Mouse (Mus musculus) limb, embryonic 14.5 days (tissue): ENCODE measurements at regions not wholly inside any gene's neighbourhood (a gene's known extent, or its start where the extent isn't known, plus 50 kb on each side); places are given as distances from the start of the nearest gene placed in this dataset.

Experiments used
- ATAC-seq: fragments of 200-750 bp; cut with Nextera tagmentation; 2 replicates; pipeline ENCODE4 v1.8.0; 2017; ENCODE audit warnings: low read depth, moderate number of reproducible peaks, moderate TSS enrichment; ENCODE audit not compliant: low FRiP score
- DNase-seq: peaks from one replicate; pipeline ENCODE4 v3.0.0-alpha.2; 2015; ENCODE audit warnings: low spot score
- H3K27ac ChIP-seq: fragments of 300-500 bp; sonication (generic); replicated peaks from 2 replicates; pipeline ENCODE4 v1.5.1; 2014; ENCODE audit warnings: low read depth, mild to moderate bottlenecking, low read length, moderate library complexity, mixed read lengths
- H3K27me3 ChIP-seq: fragments of 300-500 bp; sonication (generic); 2 replicates; pipeline ENCODE4 v1.6.1; 2014; ENCODE audit warnings: low read length, mixed read lengths; ENCODE audit not compliant: control insufficient read depth, insufficient read depth
- H3K36me3 ChIP-seq: fragments of 300-500 bp; sonication (generic); 2 replicates; pipeline ENCODE4 v1.6.1; 2014; ENCODE audit warnings: mild to moderate bottlenecking, low read length, moderate library complexity, mixed read lengths; ENCODE audit not compliant: control insufficient read depth, insufficient read depth
- H3K4me1 ChIP-seq: fragments of 300-500 bp; sonication (generic); 2 replicates; pipeline ENCODE4 v1.6.1; 2014; ENCODE audit warnings: antibody characterized with exemption, low read length, mixed read lengths; ENCODE audit not compliant: control insufficient read depth, insufficient read depth
- H3K4me2 ChIP-seq: fragments of 300-500 bp; sonication (generic); replicated peaks from 2 replicates; pipeline ENCODE4 v1.6.1; 2014; ENCODE audit warnings: low read depth, mild to moderate bottlenecking, low read length, moderate library complexity; ENCODE audit not compliant: severe bottlenecking
- H3K4me3 ChIP-seq: fragments of 300-500 bp; sonication (generic); replicated peaks from 2 replicates; pipeline ENCODE4 v1.5.1; 2014; ENCODE audit warnings: low read length
- H3K9ac ChIP-seq: fragments of 300-500 bp; sonication (generic); 2 replicates; pipeline ENCODE4 v1.6.1; 2014; ENCODE audit warnings: mild to moderate bottlenecking, low read depth, low read length, moderate library complexity; ENCODE audit not compliant: severe bottlenecking
- H3K9me3 ChIP-seq: fragments of 300-500 bp; sonication (generic); 2 replicates; pipeline ENCODE4 v1.6.1; 2016; ENCODE audit warnings: low read length; ENCODE audit not compliant: control insufficient read depth
- POLR2A ChIP-seq: fragments of 200-500 bp; IDR thresholded peaks from 2 replicates; pipeline ENCODE4 v1.8.0; 2012; ENCODE audit warnings: inconsistent platforms, mild to moderate bottlenecking, moderate library complexity, borderline replicate concordance; ENCODE audit not compliant: insufficient read depth, insufficient read length; ENCODE audit errors: extremely low read depth
- WGBS: fragments of 180-500 bp; shearing (Covaris S2); extraction: QIAGEN DNeasy Blood & Tissue Kit; methylation state at CpG from one replicate; pipeline ENCODE4 v1.1.7; 2014; 5-methylcytosine and 5-hydroxymethylcytosine counted together

DNA sequence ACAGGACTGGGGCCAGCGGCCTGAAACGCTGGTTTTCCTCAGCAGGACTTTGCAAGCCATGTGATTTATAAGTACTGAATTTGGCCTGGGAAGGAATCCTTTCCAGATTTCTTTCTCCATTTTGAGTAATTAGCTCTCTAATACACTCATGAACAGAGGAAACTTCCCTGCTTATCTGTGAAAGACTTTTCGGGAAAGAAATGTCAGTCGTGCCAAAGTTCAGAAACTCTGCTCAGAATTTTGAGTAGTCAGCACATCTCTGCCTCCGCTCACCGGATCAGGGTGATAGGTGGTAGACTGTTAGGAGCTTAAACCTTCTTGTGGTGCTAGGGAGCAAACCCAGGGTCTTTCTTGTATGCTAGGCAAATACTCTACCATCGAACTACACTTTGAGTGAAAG, 67.0 kb upstream of the Arhgap32 start:
- H3K4me2 ChIP-seq = no peak overlapping the region
- DNase-seq (no peak), ATAC-seq (no peak)
- no peaks in the 10 kb centered on the region for H3K36me3 ChIP-seq
- no peak overlapping the region for H3K4me3 ChIP-seq
- no peaks in the 10 kb centered on the region for H3K27me3 ChIP-seq
- TF ChIP-seq POLR2A = no peak
- no peak overlapping the region for H3K9ac ChIP-seq
- 70% methylated on average over 7 of the region's 7 CpGs for WGBS
- H3K9me3 ChIP-seq = no peaks in the 10 kb centered on the region
- H3K27ac ChIP-seq = no peak overlapping the region
- H3K4me1 ChIP-seq = peaks cover 16% of the 10 kb centered on the region

DNA sequence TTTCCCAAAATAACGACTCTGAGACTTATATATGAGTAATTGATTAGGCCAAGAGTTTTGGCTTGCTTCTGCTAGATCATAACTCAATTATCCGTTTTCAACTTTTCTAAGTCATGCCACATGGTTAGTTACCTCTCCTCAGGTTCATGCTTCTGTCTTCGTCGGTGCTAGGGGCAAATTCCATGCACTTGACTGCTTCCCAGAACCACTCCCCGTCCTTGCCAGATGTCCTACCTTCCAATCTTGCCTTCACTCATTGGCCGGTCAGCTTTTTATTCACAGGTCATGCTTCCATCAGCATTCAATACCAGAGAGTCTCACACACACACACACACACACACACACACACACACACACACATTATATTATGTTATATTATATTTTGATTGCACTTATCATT, 66.4 kb upstream of the Arhgap32 start:
- Histone ChIP-seq H3K36me3 (no peaks in the 10 kb centered on the region), H3K27ac (no peak overlapping the region), H3K27me3 (no peaks in the 10 kb centered on the region), H3K4me3 (no peak overlapping the region), H3K4me2 (no peak overlapping the region), H3K9ac (no peak overlapping the region), H3K9me3 (no peaks in the 10 kb centered on the region), H3K4me1 (peaks cover 16% of the 10 kb centered on the region)
- 66% methylated on average over 6 of the region's 6 CpGs for WGBS
- DNase-seq (no peak), ATAC-seq (no peak)
- no peak for TF ChIP-seq POLR2A

GRCm38 (mm10) chr9:32053886-32054615, 61.9 kb upstream of the Arhgap32 start:
- no peak for TF ChIP-seq POLR2A
- no peaks in the 10 kb centered on the region for H3K27me3 ChIP-seq
- WGBS = 72% methylated on average over 4 of the region's 4 CpGs
- no peak overlapping the region for H3K9ac ChIP-seq
- peaks cover 16% of the 10 kb centered on the region for H3K4me1 ChIP-seq
- H3K4me2 ChIP-seq = no peak overlapping the region
- no peaks in the 10 kb centered on the region for H3K9me3 ChIP-seq
- no peak overlapping the region for H3K27ac ChIP-seq
- DNase-seq (no peak), ATAC-seq (no peak)
- H3K36me3 ChIP-seq = no peaks in the 10 kb centered on the region
- no peak overlapping the region for H3K4me3 ChIP-seq

DNA sequence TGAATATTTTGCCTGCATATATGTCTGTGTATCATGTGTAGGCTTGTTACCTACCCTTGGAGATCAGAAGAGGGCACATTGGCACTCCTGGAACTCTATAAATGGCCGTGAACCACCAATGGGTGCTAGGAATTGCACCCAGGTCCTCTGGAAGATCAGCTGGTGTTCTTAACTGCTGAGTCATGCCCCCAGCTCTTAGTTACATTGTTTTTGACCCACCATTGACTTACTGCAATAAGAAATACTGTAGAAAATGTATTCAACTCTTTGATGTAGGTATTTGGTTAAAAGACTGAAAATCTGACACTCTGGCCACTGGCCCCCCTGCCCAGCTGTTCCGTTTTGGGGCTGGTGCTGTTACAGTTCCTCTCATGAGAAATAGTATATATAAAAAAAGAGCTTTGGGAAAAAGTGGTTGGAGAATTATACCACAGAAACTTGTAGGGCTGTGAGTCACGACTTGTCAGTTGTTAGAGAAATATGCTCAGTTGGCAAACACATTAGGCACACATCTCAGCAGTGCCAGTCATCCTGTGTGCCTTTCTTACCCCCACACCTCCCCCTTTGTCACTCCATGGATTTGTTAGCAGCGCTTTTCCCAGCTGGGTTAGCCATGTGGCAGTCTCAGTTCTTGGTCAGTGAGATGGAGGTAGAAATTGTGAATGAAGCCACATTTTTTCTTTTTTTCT, 58.4 kb upstream of the Arhgap32 start:
- Histone ChIP-seq H3K4me1 (no peaks in the 10 kb centered on the region; the same call in 1 of the 2 replicates), H3K9ac (no peak overlapping the region), H3K9me3 (no peaks in the 10 kb centered on the region), H3K27me3 (no peaks in the 10 kb centered on the region), H3K27ac (no peak overlapping the region), H3K4me2 (no peak overlapping the region), H3K4me3 (no peak overlapping the region), H3K36me3 (no peaks in the 10 kb centered on the region)
- TF ChIP-seq POLR2A = no peak
- WGBS = 72% methylated on average over 4 of the region's 4 CpGs
- no peak for DNase-seq
- no peak for ATAC-seq

DNA sequence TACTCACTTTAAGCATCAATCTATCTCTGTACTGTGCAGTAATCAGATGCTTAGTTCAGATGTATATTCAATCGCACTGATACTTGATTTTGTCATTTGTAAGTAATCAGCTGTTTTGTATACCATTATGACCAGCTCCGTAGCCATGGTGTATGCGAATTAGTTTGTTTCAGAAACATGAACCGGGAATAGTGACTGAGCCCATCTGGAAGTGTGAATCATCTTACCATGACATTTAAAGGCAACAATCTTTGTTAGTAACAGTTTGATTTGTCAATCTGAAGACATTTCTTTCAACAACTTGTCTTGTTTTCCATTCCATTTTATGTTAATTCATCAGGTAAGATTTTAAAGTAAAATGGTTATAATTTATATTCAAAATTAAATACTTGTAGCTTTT, 53.2 kb upstream of the Arhgap32 start:
- TF ChIP-seq POLR2A = no peak
- H3K9me3 ChIP-seq = no peaks in the 10 kb centered on the region

More for the DNA sequence above, 53.2 kb upstream of the Arhgap32 start:
- WGBS = 85% methylated on average over 4 of the region's 4 CpGs
- Histone ChIP-seq H3K9ac (no peak overlapping the region), H3K4me2 (no peak overlapping the region), H3K27me3 (no peaks in the 10 kb centered on the region), H3K27ac (no peak overlapping the region), H3K4me3 (no peak overlapping the region), H3K4me1 (0 out of 2 replicates have a peak, but pooled peaks cover 3% of the 10 kb centered on the region), H3K36me3 (no peaks in the 10 kb centered on the region)
- no peak for ATAC-seq
- DNase-seq = no peak
